Mouse (Mus musculus): Measurements from ENCODE around the gene Npvf. TPM values are rescaled to one million over a fixed set of nuclear protein-coding genes. Genes with fewer than 3 reads are reported as not detected.

The Npvf gene
- not detected in 2 replicates for polyA plus RNA-seq (2014; fragmentation: Nextera tagmentation; extraction: Ambion mirVana)

GRCm38 (mm10) chr6:50654356-50654755 lies at the start of gene Npvf:
Gene Npvf (minus strand): TSS chr6:50654439.
- no peak within 1 kb of the TSS for H3K4me2 ChIP-seq (ENCODE audit: low read depth, low read length, severe bottlenecking)
- no peaks in the 10 kb centered on the region for H3K9me3 ChIP-seq (ENCODE audit: control insufficient read depth, low read length)
- no peak within 1 kb of the TSS for H3K27ac ChIP-seq (ENCODE audit: low read depth, low read length)
- H3K4me1 ChIP-seq (replicated peaks; ENCODE audit: control insufficient read depth, insufficient read depth, low read length) = no peaks in the 10 kb centered on the region
- no peaks in the 10 kb centered on the region for H3K27me3 ChIP-seq (ENCODE audit: control insufficient read depth, insufficient read depth, low read length)
- H3K36me3 ChIP-seq (ENCODE audit: control insufficient read depth, insufficient read depth, low read length) = no peaks in the 10 kb centered on the region
- DNase-seq (ENCODE audit: low spot score) (no peak), ATAC-seq (replicated peaks; ENCODE audit: low FRiP score) (no peak)
- 59% methylated on average over 4 of the region's 4 CpGs for WGBS
- H3K4me3 ChIP-seq (ENCODE audit: low read depth, low read length) = no peak within 1 kb of the TSS
- no peak within 1 kb of the TSS for H3K9ac ChIP-seq (ENCODE audit: low read length)

DNA sequence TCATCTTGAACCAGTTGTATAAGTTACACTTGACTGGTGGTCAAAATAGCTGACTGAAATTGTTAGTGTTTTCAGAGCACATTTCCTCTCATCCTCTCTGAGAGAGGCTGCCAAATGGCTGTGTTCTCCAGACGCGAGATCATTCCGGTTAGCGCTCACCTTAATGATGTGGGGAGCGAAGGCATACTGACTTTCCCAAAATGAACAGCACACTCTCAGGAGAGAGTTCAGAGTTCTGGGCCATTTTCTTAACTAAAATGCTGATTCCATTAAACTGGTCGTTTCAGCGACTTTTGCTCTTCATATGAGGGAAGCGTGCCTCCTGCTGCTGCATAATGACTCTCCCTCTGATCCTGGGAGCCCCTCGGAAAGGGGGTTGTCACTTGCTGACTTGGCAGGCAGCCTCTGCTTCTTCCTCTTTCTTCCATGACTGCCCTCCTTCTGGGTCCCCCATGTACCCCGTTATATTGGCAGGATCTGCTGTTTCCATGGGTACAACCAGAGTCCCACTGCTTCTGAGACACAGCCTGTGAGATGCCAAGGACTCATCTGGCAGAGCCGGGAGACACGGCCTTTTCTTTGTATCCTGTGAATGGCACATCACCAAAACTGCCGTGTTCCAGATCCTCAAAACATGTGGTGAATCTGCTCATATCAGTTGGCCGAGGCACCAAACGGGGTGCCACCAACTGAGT lies 35.0 kb upstream of the Npvf start:
- Histone ChIP-seq H3K4me2 (ENCODE audit: low read depth, low read length, severe bottlenecking) (no peak overlapping the region), H3K9ac (ENCODE audit: low read length) (no peak overlapping the region), H3K27ac (ENCODE audit: low read depth, low read length) (no peak overlapping the region), H3K4me3 (ENCODE audit: low read depth, low read length) (no peak overlapping the region), H3K36me3 (ENCODE audit: control insufficient read depth, insufficient read depth, low read length) (no peaks in the 10 kb centered on the region), H3K27me3 (ENCODE audit: control insufficient read depth, insufficient read depth, low read length) (no peaks in the 10 kb centered on the region), H3K9me3 (ENCODE audit: control insufficient read depth, low read length) (no peaks in the 10 kb centered on the region), H3K4me1 (replicated peaks; ENCODE audit: control insufficient read depth, insufficient read depth, low read length) (no peaks in the 10 kb centered on the region)
- ATAC-seq (replicated peaks; ENCODE audit: low FRiP score) (no peak), DNase-seq (ENCODE audit: low spot score) (no peak)
- WGBS = 71% methylated on average over 15 of the region's 15 CpGs

GRCm38 (mm10) chr6:50684646-50685415 lies 30.6 kb upstream of the Npvf start:
- no peaks in the 10 kb centered on the region for H3K4me1 ChIP-seq (replicated peaks; ENCODE audit: control insufficient read depth, insufficient read depth, low read length)
- no peak overlapping the region for H3K9ac ChIP-seq (ENCODE audit: low read length)
- H3K36me3 ChIP-seq (ENCODE audit: control insufficient read depth, insufficient read depth, low read length) = no peaks in the 10 kb centered on the region
- H3K9me3 ChIP-seq (ENCODE audit: control insufficient read depth, low read length) = no peaks in the 10 kb centered on the region
- peaks cover 3% of the 10 kb centered on the region; the same call in 1 of the 2 replicates for H3K27me3 ChIP-seq (ENCODE audit: control insufficient read depth, insufficient read depth, low read length)
- DNase-seq (ENCODE audit: low spot score) = no peak
- H3K4me2 ChIP-seq (ENCODE audit: low read depth, low read length, severe bottlenecking) = no peak overlapping the region
- no peak overlapping the region for H3K4me3 ChIP-seq (ENCODE audit: low read depth, low read length)
- H3K27ac ChIP-seq (ENCODE audit: low read depth, low read length) = no peak overlapping the region
- WGBS = 61% methylated on average over 7 of the region's 7 CpGs
- ATAC-seq (replicated peaks; ENCODE audit: low FRiP score) = no peak

DNA sequence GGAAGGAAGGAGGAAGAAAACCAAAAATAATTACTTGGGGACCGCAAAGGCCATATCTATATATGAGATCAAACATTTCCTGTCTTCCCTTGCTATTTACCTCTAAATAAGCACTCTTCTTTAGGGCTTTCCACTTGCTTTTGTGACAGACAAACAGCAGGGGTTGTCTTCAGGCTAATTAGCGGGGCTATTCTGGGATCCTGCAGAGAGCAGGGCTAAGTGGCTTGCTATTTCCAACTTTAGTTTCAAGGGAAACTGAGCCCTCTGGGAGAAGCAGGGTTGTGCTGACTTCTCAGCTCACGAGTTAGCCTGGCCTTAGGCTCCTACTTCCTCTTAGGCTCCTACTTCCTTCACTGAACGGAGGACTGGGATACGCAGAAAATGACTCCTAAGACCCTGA lies 27.3 kb upstream of the Npvf start:
- H3K9me3 ChIP-seq (ENCODE audit: control insufficient read depth, low read length) = no peaks in the 10 kb centered on the region
- DNase-seq (ENCODE audit: low spot score) = no peak
- ATAC-seq (replicated peaks; ENCODE audit: low FRiP score) = no peak
- no peak overlapping the region for H3K27ac ChIP-seq (ENCODE audit: low read depth, low read length)
- H3K9ac ChIP-seq (ENCODE audit: low read length) = no peak overlapping the region
- no peak overlapping the region for H3K4me2 ChIP-seq (ENCODE audit: low read depth, low read length, severe bottlenecking)
- H3K4me1 ChIP-seq (replicated peaks; ENCODE audit: control insufficient read depth, insufficient read depth, low read length) = no peaks in the 10 kb centered on the region
- no peak overlapping the region for H3K4me3 ChIP-seq (ENCODE audit: low read depth, low read length)
- H3K27me3 ChIP-seq (ENCODE audit: control insufficient read depth, insufficient read depth, low read length) = peaks cover 3% of the 10 kb centered on the region; the same call in 1 of the 2 replicates
- 10% methylated on average over 5 of the region's 5 CpGs for WGBS
- H3K36me3 ChIP-seq (ENCODE audit: control insufficient read depth, insufficient read depth, low read length) = no peaks in the 10 kb centered on the region

DNA sequence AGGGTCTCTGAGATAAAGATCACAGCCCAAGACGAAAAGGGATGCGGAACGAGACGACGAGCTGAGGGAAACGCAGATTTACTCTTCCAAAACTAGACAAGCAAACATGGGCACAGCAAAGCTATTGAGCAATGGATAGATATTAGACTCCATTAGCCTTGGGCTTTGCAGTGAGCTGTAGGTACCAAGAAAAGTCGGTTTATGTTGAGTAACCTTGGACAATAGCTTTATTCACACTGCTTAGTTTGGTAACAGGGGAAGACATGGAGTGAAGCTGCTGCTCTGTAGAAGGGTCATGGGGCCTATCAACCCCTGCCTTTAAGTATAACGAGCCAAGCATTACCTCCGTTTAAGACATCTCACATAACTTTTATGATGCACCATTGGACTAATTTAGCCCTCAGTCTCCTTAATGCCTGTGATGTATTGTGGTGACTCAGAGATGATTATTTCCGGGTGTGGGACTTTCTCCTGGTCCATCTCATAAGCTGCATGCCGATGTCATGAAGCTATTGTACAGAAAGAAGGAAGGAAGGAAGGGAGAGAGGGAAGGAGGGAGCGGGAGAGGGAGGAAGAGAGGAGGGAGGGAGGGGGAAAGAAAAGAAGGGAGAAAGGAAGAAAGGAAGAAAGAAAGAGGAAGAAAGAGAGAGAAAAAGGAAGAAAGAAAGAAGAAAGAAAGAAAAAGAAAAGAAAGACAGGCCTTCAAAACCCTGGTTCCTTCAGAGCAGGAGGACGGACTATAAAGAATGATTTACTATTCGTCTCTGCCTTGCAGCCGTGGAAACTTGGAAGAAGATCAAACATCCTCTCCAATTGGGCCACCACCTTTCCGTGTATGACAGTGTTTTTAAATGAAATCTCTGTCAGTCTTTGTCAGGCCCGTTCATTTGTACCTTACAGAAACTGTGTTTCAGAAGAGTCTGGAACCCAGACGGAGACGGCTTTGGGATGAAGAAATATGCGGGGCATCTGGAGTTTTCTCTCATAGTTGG lies 26.3 kb upstream of the Npvf start:
- 60% methylated on average over 20 of the region's 20 CpGs for WGBS
- H3K4me3 ChIP-seq (ENCODE audit: low read depth, low read length) = no peak overlapping the region
- H3K9ac ChIP-seq (ENCODE audit: low read length) = no peak overlapping the region
- H3K4me2 ChIP-seq (ENCODE audit: low read depth, low read length, severe bottlenecking) = no peak overlapping the region
- H3K27ac ChIP-seq (ENCODE audit: low read depth, low read length) = no peak overlapping the region
- no peak for ATAC-seq (replicated peaks; ENCODE audit: low FRiP score)
- peaks cover 3% of the 10 kb centered on the region; the same call in 1 of the 2 replicates for H3K27me3 ChIP-seq (ENCODE audit: control insufficient read depth, insufficient read depth, low read length)
- H3K9me3 ChIP-seq (ENCODE audit: control insufficient read depth, low read length) = no peaks in the 10 kb centered on the region
- DNase-seq (ENCODE audit: low spot score) = no peak
- H3K4me1 ChIP-seq (replicated peaks; ENCODE audit: control insufficient read depth, insufficient read depth, low read length) = no peaks in the 10 kb centered on the region
- no peaks in the 10 kb centered on the region for H3K36me3 ChIP-seq (ENCODE audit: control insufficient read depth, insufficient read depth, low read length)

- peaks cover 3% of the 10 kb centered on the region; the same call in 1 of the 2 replicates for H3K27me3 ChIP-seq (ENCODE audit: control insufficient read depth, insufficient read depth, low read length)
- H3K36me3 ChIP-seq (ENCODE audit: control insufficient read depth, insufficient read depth, low read length) = no peaks in the 10 kb centered on the region
- no peaks in the 10 kb centered on the region for H3K9me3 ChIP-seq (ENCODE audit: control insufficient read depth, low read length)
- WGBS = 90% methylated on average over 2 of the region's 2 CpGs
- H3K27ac ChIP-seq (ENCODE audit: low read depth, low read length) = no peak overlapping the region
- DNase-seq (ENCODE audit: low spot score) (no peak), ATAC-seq (replicated peaks; ENCODE audit: low FRiP score) (no peak)
- no peaks in the 10 kb centered on the region for H3K4me1 ChIP-seq (replicated peaks; ENCODE audit: control insufficient read depth, insufficient read depth, low read length)
- H3K9ac ChIP-seq (ENCODE audit: low read length) = no peak overlapping the region
- H3K4me2 ChIP-seq (ENCODE audit: low read depth, low read length, severe bottlenecking) = no peak overlapping the region
- no peak overlapping the region for H3K4me3 ChIP-seq (ENCODE audit: low read depth, low read length)
These were observed 25.2 kb upstream of the Npvf start for GRCm38 (mm10) chr6:50679486-50679828.

GRCm38 (mm10) chr6:50678826-50679485 lies 24.7 kb upstream of the Npvf start:
- Histone ChIP-seq H3K4me2 (ENCODE audit: low read depth, low read length, severe bottlenecking) (no peak overlapping the region), H3K4me3 (ENCODE audit: low read depth, low read length) (no peak overlapping the region), H3K9ac (ENCODE audit: low read length) (no peak overlapping the region), H3K9me3 (ENCODE audit: control insufficient read depth, low read length) (no peaks in the 10 kb centered on the region), H3K27ac (ENCODE audit: low read depth, low read length) (no peak overlapping the region), H3K27me3 (ENCODE audit: control insufficient read depth, insufficient read depth, low read length) (peaks cover 3% of the 10 kb centered on the region; the same call in 1 of the 2 replicates), H3K36me3 (ENCODE audit: control insufficient read depth, insufficient read depth, low read length) (no peaks in the 10 kb centered on the region), H3K4me1 (replicated peaks; ENCODE audit: control insufficient read depth, insufficient read depth, low read length) (no peaks in the 10 kb centered on the region)
- 30% methylated on average over 8 of the region's 8 CpGs for WGBS
- ATAC-seq (replicated peaks; ENCODE audit: low FRiP score) (peak; percentile 49; the same call in 1 of the 2 replicates), DNase-seq (ENCODE audit: low spot score) (peak; percentile 84)

DNA sequence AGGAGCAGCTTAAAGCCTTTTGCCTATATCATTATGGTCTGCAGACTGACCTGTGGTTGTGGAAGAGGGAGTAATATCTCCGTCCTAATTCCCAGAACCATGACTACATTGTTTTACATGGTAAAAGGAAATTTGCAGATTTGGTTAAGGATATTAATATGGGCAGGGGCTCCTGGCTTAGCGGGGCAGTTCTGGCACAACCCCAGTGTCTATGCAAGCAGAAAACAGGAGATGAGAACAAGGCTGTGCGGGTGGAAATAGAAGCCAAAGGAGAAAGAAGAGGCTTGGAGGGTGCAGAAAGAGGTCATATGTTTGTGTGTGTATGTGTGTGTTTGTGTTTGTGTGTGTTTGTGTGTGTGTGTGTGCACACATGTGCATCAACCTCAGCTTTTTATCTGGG lies 17.0 kb upstream of the Npvf start:
- Histone ChIP-seq H3K4me1 (replicated peaks; ENCODE audit: control insufficient read depth, insufficient read depth, low read length) (no peaks in the 10 kb centered on the region), H3K9ac (ENCODE audit: low read length) (no peak overlapping the region), H3K27me3 (ENCODE audit: control insufficient read depth, insufficient read depth, low read length) (no peaks in the 10 kb centered on the region), H3K36me3 (ENCODE audit: control insufficient read depth, insufficient read depth, low read length) (no peaks in the 10 kb centered on the region), H3K27ac (ENCODE audit: low read depth, low read length) (no peak overlapping the region), H3K9me3 (ENCODE audit: control insufficient read depth, low read length) (no peaks in the 10 kb centered on the region), H3K4me2 (ENCODE audit: low read depth, low read length, severe bottlenecking) (no peak overlapping the region), H3K4me3 (ENCODE audit: low read depth, low read length) (no peak overlapping the region)
- 93% methylated on average over 3 of the region's 3 CpGs for WGBS
- DNase-seq (ENCODE audit: low spot score) (no peak), ATAC-seq (replicated peaks; ENCODE audit: low FRiP score) (no peak)

All from forebrain, embryonic 11.5 days (tissue).